Mouse (Mus musculus) right cerebral cortex, adult 18-20 months (tissue): Measurements from ENCODE around the gene Asf1a.
"Not testable (repeated sequence)": the region's sequence is repeated elsewhere in the genome, so short reads cannot be mapped to it uniquely, and the experiment has no call there.

Source experiments
- DNase-seq: peaks from one replicate; pipeline ENCODE4 v3.0.0; 2022; ENCODE audit warnings: mixed read lengths

Asf1a gene

DNA sequence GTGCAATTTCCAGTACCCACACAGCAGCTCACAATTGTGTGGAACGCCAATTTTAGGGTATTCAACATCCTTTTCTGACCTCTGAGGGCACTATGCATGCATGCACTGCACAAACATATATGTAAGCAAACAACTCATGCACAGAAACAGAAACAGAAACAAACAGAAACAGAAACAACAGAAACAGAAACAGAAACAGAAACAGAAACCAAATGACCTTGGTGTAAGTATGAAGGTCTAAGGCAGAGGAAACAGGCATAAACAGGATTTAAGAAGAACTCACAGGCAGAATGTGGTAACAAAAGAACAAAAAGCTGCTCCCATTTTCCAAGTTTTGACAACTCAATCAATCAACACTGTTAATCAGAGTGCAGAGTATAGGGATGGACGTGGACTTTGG, 54.1 kb downstream of the Asf1a start:
- no peak for DNase-seq

- not testable (repeated sequence) for DNase-seq
Observed at GRCm38 (mm10) chr10:53654239-53654638, 57.7 kb downstream of the Asf1a start.
